Mouse (Mus musculus): ENCODE measurements at regions not wholly inside any gene's neighbourhood (a gene's known extent, or its start where the extent isn't known, plus 50 kb on each side); places are given as distances from the start of the nearest gene placed in this dataset.

DNA sequence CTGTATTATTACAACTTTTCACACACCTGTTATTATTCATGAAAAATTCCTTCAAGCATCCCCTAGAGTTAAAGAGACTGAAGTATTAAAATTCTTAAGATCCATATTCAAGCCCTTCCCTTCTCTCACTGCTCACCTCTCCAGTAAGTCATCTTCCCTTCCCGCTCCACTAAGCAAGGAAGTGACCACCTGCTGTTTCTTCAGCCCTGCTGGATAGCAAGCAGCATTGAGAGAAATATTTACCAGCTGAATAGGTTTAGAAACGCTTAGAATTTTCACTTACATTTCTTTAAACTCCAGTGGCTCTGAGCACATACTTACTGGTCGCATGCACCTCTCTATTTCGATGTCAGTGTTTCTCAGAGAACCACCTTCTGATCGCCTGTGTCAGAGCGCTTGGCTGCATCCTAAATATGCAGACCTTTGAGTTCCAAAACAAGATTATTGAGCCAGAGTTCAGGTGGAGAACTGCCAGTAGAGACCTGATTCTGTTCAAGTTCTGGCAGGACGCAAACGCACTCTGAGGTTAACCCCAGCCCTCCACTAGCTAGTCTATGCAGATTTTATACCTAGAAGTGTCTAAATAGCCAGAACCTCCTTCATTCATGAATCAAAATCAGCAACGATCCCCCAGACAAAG is 314.9 kb downstream of the Mllt3 start:
- 12% methylated on average over 9 of the region's 9 CpGs for WGBS
- Histone ChIP-seq H3K4me1 (ENCODE audit: control insufficient read depth, insufficient read depth, low read length) (no peaks in the 10 kb centered on the region), H3K27me3 (ENCODE audit: control insufficient read depth, insufficient read depth, low read length) (no peaks in the 10 kb centered on the region), H3K4me3 (replicated peaks; ENCODE audit: insufficient read depth, low read depth, low read length) (no peak overlapping the region), H3K27ac (ENCODE audit: insufficient read depth, low read length) (no peak overlapping the region)
- DNase-seq: peak; percentile 14 to 33
- TF ChIP-seq CTCF (IDR thresholded peaks at IDR 0.05; ENCODE audit: borderline replicate concordance, insufficient read depth, low read depth, low read length) (no peak), POLR2A (IDR thresholded peaks at IDR 0.05; ENCODE audit: borderline replicate concordance, insufficient read depth, low read length) (no peak)

DNA sequence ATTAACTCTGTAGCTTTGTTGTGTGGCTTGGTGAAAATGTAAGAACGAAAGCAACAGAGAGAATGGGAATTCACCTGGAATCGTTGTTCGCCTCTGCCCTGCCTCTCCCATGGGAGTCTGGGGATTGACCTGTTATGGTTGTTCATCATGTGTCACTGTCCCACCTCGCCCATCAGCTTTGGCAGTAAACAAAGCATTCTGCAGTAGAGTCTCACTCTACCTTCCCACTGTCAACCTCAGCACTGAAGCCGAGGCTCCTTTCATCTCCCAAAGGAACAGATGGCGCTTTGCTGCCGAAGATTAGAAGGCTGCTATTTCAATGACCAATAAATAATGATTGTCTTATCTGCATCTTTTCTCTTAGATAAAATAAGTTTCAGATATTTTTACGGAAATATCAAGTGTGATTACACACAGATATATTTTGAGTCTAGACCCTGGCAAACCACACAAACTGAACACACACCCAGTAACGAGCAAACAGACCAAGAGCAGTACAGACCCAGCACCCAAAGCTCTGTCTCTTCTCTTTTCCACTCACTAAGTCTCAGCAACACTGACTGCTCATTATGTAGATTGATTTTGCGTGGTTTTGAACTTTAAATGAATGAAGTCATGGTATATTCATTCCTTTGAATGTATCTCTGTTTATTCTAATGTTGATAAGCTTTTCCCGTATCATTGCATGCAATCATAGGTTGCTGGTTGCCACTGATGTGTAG is 317.8 kb downstream of the Mllt3 start:
- TF ChIP-seq POLR2A (IDR thresholded peaks at IDR 0.05; ENCODE audit: borderline replicate concordance, insufficient read depth, low read length): no peak
- TF ChIP-seq CTCF (IDR thresholded peaks at IDR 0.05; ENCODE audit: borderline replicate concordance, insufficient read depth, low read depth, low read length): no peak
- DNase-seq: no peak
- Histone ChIP-seq H3K4me3 (replicated peaks; ENCODE audit: insufficient read depth, low read depth, low read length) (no peak overlapping the region), H3K4me1 (ENCODE audit: control insufficient read depth, insufficient read depth, low read length) (no peaks in the 10 kb centered on the region), H3K27me3 (ENCODE audit: control insufficient read depth, insufficient read depth, low read length) (no peaks in the 10 kb centered on the region), H3K27ac (ENCODE audit: insufficient read depth, low read length) (no peak overlapping the region)
- 78% methylated on average over 11 of the region's 11 CpGs for WGBS

DNA sequence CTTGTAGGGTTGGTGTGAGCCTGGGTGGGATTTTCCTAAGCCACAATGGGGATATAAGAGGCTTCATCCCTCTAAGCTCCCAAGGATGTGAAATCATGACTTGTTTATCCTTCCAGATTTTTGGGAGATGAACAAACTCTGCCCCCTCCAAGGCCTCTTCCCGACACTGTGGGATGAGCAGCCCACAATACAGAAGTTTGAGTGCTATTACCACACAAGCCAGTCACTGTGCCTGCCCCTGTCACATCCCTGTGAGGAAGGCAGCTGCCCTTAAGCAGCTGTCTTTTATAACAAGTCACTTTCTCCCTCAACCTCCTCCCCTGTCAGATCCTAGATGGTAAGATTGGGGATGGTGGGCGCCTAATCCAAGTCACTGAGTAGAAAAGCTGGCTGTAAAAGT is 320.5 kb downstream of the Mllt3 start:
- H3K27me3 ChIP-seq (ENCODE audit: control insufficient read depth, insufficient read depth, low read length): no peaks in the 10 kb centered on the region
- 81% methylated on average over 2 of the region's 2 CpGs for WGBS
- H3K27ac ChIP-seq (ENCODE audit: insufficient read depth, low read length): no peak overlapping the region
- DNase-seq: no peak
- TF ChIP-seq CTCF (IDR thresholded peaks at IDR 0.05; ENCODE audit: borderline replicate concordance, insufficient read depth, low read depth, low read length): no peak
- H3K4me1 ChIP-seq (ENCODE audit: control insufficient read depth, insufficient read depth, low read length): no peaks in the 10 kb centered on the region
- no peak overlapping the region for H3K4me3 ChIP-seq (replicated peaks; ENCODE audit: insufficient read depth, low read depth, low read length)

DNA sequence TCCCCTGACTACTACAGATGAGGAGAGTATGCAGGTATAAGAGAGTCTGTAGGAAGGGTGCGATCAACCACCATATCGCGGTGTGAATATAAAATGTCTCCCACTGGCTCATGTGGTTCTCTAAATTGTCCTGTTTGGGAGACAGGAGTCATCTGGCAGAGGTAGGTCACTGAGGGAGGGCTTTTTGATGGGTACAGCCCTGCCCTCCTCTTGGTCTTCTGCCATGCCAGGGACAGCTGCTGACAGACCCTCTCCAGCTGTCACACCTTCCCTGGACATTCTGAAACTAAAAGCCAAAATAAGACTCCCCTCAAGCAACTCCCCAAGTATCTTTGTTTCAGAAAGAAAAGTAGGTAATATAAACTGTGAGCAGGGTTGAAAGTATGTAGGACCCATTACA is 320.9 kb downstream of the Mllt3 start:
- no peak for DNase-seq
- 40% methylated on average over 3 of the region's 3 CpGs for WGBS
- H3K27me3 ChIP-seq (ENCODE audit: control insufficient read depth, insufficient read depth, low read length): no peaks in the 10 kb centered on the region
- no peak for TF ChIP-seq POLR2A (IDR thresholded peaks at IDR 0.05; ENCODE audit: borderline replicate concordance, insufficient read depth, low read length)
- no peak for TF ChIP-seq CTCF (IDR thresholded peaks at IDR 0.05; ENCODE audit: borderline replicate concordance, insufficient read depth, low read depth, low read length)
- no peaks in the 10 kb centered on the region for H3K4me1 ChIP-seq (ENCODE audit: control insufficient read depth, insufficient read depth, low read length)
- no peak overlapping the region for H3K27ac ChIP-seq (ENCODE audit: insufficient read depth, low read length)
- no peak overlapping the region for H3K4me3 ChIP-seq (replicated peaks; ENCODE audit: insufficient read depth, low read depth, low read length)

DNA sequence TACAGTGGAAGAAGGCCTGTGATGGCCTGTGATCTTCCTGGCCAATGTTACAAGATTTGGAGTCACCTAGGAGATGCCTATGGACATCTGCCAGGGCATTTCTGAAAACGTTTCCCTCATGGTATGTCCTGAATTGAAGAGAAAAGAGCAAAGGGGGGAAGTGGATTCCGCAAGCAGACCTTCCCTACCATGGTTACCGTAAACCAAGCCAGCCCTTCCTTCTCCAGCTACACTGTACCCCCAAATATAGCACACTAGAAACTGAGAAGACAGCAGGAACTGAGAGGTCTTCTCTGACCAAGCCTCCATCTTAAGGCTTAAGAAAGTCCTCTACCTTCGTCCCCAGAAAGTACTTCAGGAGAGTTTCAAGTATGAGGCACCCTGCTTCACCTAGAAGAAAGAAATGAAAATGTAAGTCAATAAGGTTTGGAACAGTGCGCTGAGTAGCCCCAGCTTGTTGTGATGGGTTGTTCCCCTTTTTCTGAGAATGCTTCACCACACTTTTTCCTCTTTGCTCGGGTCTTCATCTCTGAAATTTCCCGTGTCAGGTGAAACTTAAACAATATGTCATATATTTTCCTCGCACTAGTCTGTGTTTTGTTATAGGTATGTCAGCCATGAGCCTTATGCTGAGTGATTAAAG is 321.9 kb downstream of the Mllt3 start:
- WGBS: 91% methylated on average over 8 of the region's 8 CpGs
- DNase-seq: no peak
- no peak for TF ChIP-seq CTCF (IDR thresholded peaks at IDR 0.05; ENCODE audit: borderline replicate concordance, insufficient read depth, low read depth, low read length)
- TF ChIP-seq POLR2A (IDR thresholded peaks at IDR 0.05; ENCODE audit: borderline replicate concordance, insufficient read depth, low read length): no peak
- Histone ChIP-seq H3K27me3 (ENCODE audit: control insufficient read depth, insufficient read depth, low read length) (no peaks in the 10 kb centered on the region), H3K4me3 (replicated peaks; ENCODE audit: insufficient read depth, low read depth, low read length) (no peak overlapping the region), H3K27ac (ENCODE audit: insufficient read depth, low read length) (no peak overlapping the region), H3K4me1 (ENCODE audit: control insufficient read depth, insufficient read depth, low read length) (no peaks in the 10 kb centered on the region)

DNA sequence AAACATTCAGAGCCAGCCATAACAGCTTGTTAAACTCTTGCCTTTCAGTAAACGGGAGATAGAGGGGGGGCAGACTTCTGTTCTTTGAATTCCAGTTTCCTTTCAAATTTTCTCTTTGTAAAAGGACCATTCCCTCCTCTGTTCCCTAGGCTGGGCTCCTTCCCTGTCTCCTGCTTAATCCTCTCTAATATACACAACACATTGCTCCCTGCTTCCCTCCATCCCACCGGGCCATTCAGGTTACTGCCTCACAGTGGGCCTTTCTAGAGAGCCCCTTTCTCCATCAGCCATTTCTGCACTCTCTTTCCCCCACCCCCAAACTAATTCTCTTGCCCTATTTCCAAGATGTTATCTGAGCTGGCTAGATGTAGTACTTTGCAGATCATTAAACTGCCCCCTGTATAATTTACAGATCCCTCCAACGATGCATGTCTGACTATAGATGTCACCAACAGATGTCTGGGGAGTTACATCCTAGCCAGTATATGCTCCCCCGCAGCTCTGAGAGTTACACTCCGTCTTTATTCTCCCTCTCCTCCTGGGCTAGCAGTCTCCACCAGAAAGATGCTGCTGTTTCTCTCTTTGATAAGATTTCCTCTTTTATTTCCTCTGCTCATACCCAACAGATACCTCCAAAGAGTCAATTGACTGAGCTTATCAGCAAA is 324.1 kb downstream of the Mllt3 start:
- no peaks in the 10 kb centered on the region for H3K4me1 ChIP-seq (ENCODE audit: control insufficient read depth, insufficient read depth, low read length)
- no peak for DNase-seq
- no peak for TF ChIP-seq POLR2A (IDR thresholded peaks at IDR 0.05; ENCODE audit: borderline replicate concordance, insufficient read depth, low read length)
- no peak for TF ChIP-seq CTCF (IDR thresholded peaks at IDR 0.05; ENCODE audit: borderline replicate concordance, insufficient read depth, low read depth, low read length)
- no peaks in the 10 kb centered on the region for H3K27me3 ChIP-seq (ENCODE audit: control insufficient read depth, insufficient read depth, low read length)
- H3K27ac ChIP-seq (ENCODE audit: insufficient read depth, low read length): no peak overlapping the region
- H3K4me3 ChIP-seq (replicated peaks; ENCODE audit: insufficient read depth, low read depth, low read length): no peak overlapping the region
- 24% methylated on average over 5 of the region's 5 CpGs for WGBS

DNA sequence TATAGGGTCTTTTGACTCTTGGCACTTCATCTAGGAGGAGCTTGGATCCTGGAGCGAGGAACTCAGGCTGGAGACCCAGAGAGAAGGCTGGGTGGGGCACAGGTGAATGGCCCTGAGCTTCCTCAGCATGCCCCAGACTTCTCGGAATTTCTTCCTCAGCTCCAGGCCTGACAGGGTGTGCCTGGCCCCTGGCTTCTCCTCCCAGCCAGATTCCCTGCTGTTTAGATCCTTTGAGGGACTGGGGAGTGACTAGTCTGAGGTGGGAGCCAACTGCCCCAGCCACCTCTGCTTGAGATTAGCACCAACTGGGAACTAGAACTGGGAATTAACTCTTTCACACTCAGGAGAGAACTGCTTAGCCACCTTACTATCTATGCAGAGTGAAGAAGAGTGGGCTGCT is 325.8 kb downstream of the Mllt3 start:
- no peak overlapping the region for H3K4me3 ChIP-seq (replicated peaks; ENCODE audit: insufficient read depth, low read depth, low read length)
- no peak for DNase-seq
- TF ChIP-seq CTCF (IDR thresholded peaks at IDR 0.05; ENCODE audit: borderline replicate concordance, insufficient read depth, low read depth, low read length) (no peak), POLR2A (IDR thresholded peaks at IDR 0.05; ENCODE audit: borderline replicate concordance, insufficient read depth, low read length) (no peak)
- WGBS: 49% methylated on average over 2 of the region's 2 CpGs
- H3K27me3 ChIP-seq (ENCODE audit: control insufficient read depth, insufficient read depth, low read length): no peaks in the 10 kb centered on the region
- no peaks in the 10 kb centered on the region for H3K4me1 ChIP-seq (ENCODE audit: control insufficient read depth, insufficient read depth, low read length)
- no peak overlapping the region for H3K27ac ChIP-seq (ENCODE audit: insufficient read depth, low read length)
